Mouse (Mus musculus): ENCODE measurements around the gene Ints12. TPM values are rescaled to one million over a fixed set of nuclear protein-coding genes. Genes with fewer than 3 reads are reported as not detected.

The Ints12 gene
- polyA plus RNA-seq (2016; fragmentation: Nextera tagmentation; extraction: Ambion mirVana): 22.1 and 24.1 TPM in 2 replicates

DNA sequence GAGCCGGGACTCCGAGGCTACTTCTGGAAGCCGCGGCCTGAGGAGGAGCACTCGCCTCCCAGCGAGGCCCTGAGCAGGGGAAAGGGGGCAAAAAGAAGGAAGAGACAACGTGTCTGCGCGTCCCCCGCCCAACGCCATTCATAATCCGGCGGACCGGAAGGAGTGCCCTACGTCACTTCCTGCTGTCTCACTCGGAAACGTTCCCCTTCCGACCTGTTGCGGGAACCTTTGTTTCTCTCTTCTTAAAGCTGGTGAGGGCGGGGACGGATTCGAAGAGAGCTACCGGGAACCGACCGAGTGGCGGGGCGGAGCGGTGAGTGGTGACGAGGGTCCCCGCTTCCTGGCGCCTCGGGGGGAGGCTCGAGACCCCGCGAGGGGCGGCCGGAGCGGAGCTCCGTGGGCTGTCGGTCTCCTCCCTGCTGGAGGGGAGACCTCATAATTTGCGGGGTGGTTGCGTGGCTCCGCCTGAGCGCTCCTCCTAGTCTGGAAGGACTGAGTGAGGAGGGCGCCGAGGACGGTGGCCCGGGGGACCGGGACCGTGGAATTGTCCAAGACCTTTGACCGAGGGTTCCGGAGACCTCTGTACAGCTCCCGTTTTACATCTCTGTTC, at the start of gene Ints12, which contains the start of gene Gstcd:
Gene Ints12, plus strand, starts transcription at position 177 of the 610 bp plus-strand sequence.
Gene Gstcd, minus strand, starts transcription at position 370 of the 610 bp plus-strand sequence.
- H3K9me3 ChIP-seq (replicated peaks): no peaks in the 10 kb centered on the region
- H3K27ac ChIP-seq: peak within 1 kb of the TSS; percentile 99
- peak; percentile 96 for DNase-seq (ENCODE audit: low spot score)
- peak within 1 kb of the TSS; percentile 88 for H3K4me3 ChIP-seq
- peaks cover 18% of the 10 kb centered on the region for H3K4me1 ChIP-seq
- under 1% methylated on average over 53 of the region's 53 CpGs for WGBS
- H3K27me3 ChIP-seq (ENCODE audit: low read depth, poor library complexity, severe bottlenecking): no peaks in the 10 kb centered on the region
- H3K36me3 ChIP-seq: peaks cover 7% of the 10 kb centered on the region

DNA sequence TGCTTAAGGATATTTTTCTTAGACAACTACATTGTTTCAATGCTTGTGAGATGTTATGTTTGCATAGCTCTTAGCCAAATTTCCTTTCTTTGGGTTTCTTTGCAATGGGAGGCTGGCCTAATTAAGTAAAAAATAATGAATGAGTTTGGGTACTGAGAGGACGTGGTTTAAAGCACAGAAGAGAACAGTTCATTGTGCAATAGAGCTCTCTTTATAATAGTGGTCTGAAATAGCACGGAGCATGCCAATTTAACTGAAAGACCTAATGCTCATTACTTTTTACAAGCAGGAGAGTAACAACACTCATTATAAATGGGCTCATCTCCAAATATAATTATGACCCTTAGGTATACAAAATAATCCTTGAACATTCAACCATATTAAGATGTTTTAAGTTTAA, 39.6 kb upstream of the Ints12 start:
- H3K4me3 ChIP-seq: no peak overlapping the region
- peaks cover 34% of the 10 kb centered on the region for H3K36me3 ChIP-seq
- H3K4me1 ChIP-seq: no peaks in the 10 kb centered on the region
- WGBS: 83% methylated on average over 2 of the region's 2 CpGs
- no peak for DNase-seq (ENCODE audit: low spot score)
- no peaks in the 10 kb centered on the region for H3K9me3 ChIP-seq (replicated peaks)
- H3K27me3 ChIP-seq (ENCODE audit: low read depth, poor library complexity, severe bottlenecking): no peaks in the 10 kb centered on the region
- H3K27ac ChIP-seq: no peak overlapping the region

DNA sequence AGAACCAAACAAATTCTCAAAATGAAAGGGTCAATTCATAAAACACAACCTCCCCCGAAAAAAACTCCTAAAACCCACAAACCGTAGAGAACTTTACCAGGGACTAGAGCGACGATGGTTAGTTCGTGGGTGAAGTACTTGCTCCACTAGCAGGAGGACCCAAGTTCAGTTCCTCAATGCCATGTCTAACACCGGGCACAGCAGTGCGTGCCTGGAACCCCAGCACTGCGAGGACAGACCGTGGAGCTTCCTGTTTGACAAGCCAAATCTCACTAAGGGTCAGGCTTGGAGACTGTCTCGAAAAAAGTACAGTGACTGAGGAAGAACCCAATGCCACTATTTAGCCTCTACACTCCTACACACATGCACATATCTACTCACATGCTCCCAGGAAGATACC, 16.1 kb upstream of the Ints12 start:
- Histone ChIP-seq H3K27me3 (ENCODE audit: low read depth, poor library complexity, severe bottlenecking) (no peaks in the 10 kb centered on the region), H3K4me3 (no peak overlapping the region), H3K9me3 (replicated peaks) (no peaks in the 10 kb centered on the region), H3K36me3 (peaks cover 61% of the 10 kb centered on the region), H3K27ac (no peak overlapping the region), H3K4me1 (no peaks in the 10 kb centered on the region)
- WGBS: 94% methylated on average over 10 of the region's 10 CpGs
- no peak for DNase-seq (ENCODE audit: low spot score)

DNA sequence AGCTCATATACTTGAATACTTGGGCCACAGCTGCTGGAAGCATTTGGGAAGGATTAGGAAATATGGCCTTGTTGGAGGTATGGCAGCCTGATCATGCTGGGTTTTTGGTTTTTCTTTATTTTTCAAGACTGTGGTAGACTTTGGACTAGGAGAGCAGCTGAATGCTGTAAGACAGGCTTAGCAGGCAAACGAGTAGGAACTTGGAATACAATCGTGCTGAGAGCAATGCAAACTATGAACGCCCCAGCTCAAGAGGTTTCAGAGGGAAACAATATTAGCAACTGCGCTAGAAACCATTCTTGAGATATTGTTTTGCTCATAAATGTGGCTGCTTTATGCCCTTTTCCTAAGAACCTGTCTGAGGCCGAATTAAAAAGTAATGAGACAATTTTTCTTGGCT, 8.9 kb upstream of the Ints12 start:
- no peak overlapping the region for H3K4me3 ChIP-seq
- 93% methylated on average over 5 of the region's 5 CpGs for WGBS
- no peaks in the 10 kb centered on the region for H3K9me3 ChIP-seq (replicated peaks)
- peaks cover 56% of the 10 kb centered on the region for H3K36me3 ChIP-seq
- no peaks in the 10 kb centered on the region for H3K27me3 ChIP-seq (ENCODE audit: low read depth, poor library complexity, severe bottlenecking)
- H3K4me1 ChIP-seq: no peaks in the 10 kb centered on the region
- no peak for DNase-seq (ENCODE audit: low spot score)
- H3K27ac ChIP-seq: no peak overlapping the region

DNA sequence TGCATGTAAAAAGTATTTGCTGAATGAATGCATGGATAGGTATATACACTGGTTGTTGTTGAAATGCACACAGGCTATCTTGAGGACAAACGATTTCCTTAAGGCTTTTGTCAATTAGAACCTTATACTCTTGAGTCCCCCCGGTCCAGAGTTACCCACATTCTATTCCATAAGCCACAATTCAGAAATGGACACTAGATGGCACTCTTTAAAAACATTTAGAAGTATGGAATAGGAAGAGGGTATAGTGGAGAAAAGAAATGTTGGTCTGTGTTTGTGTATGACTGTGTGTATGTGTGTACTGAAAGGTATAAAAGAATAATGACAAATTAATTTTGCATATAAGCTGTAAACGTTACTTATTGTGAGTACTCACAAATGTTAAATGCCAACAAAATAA, 5.8 kb upstream of the Ints12 start:
- WGBS: 78% methylated on average over 3 of the region's 3 CpGs
- Histone ChIP-seq H3K36me3 (peaks cover 35% of the 10 kb centered on the region), H3K4me1 (peaks cover 6% of the 10 kb centered on the region; the same call in 1 of the 2 replicates), H3K9me3 (replicated peaks) (no peaks in the 10 kb centered on the region), H3K4me3 (no peak overlapping the region), H3K27me3 (ENCODE audit: low read depth, poor library complexity, severe bottlenecking) (no peaks in the 10 kb centered on the region), H3K27ac (no peak overlapping the region)
- no peak for DNase-seq (ENCODE audit: low spot score)

DNA sequence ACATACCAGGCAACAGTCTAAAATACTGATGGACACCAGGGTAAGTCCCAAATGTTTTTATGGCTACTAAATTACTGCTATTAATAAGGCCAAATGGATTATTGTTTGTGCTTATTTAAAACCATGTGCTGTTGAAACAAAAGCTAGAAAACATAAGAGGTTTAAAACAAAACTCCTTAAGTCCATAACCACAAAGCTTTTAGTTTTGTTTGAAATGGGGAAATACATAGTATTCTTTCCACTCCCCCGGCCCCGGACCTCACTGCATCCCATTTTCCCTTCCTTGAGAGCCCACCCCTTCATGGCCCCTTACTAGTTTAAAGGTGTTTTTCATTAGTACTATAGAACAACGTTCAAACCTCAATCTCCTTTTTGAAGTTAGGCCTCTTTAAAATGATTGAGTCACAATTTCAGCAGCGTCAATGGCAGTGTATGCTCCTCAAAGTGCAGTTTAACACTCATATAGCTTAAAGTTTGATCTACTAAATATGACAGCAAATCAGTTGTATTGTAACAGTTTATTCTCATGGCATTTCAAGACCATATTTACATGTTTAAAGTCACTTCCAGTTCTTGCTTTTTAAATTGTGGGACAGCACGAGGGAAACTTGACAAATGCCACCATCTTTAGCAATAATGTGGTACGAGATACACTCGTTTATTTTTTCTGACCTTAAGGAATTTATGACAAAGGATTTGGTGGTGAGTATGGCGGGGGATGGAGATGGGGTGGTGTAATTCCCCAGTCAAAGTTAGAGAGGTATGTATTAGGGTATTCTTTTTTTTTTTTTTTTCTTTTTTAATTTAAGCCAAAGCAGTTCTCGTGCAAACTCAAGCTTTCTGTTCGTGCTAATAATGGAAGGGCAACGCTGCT, 1.2 kb upstream of the Ints12 start:
- H3K9me3 ChIP-seq (replicated peaks): no peaks in the 10 kb centered on the region
- H3K27me3 ChIP-seq (ENCODE audit: low read depth, poor library complexity, severe bottlenecking): no peaks in the 10 kb centered on the region
- H3K4me3 ChIP-seq: peak overlapping the region; percentile 88
- peaks cover 18% of the 10 kb centered on the region for H3K4me1 ChIP-seq
- no peaks in the 10 kb centered on the region for H3K36me3 ChIP-seq
- peak overlapping the region; percentile 99 for H3K27ac ChIP-seq
- 8% methylated on average over 11 of the region's 11 CpGs for WGBS
- peak; percentile 40 for DNase-seq (ENCODE audit: low spot score)

DNA sequence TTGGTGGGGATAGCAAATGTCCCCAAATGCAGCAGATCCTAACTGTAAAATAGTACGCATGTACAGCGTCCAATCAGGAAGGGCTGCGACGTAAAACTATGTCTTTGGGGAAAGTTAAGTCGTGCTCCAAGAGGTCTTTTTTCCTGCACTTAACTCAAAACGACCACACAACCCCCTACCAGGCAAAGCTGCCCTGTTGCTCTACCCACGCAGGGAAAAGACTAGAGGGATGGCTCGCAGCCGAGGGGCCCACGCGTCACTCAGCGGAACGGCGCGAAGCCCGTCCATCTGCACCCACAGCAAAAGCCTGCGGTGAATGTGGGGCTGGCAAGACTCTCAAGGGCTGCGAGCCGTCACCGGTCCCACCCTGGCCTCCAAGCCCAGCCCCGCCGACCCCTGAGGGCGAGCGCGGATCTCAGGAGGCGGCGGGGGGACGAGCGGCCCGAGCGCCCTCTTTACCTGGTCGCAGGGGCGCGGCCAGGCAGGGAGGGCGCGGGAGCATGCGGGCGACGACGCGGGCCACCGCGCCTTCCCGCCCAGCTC, 448 bp upstream of the Ints12 start:
- Histone ChIP-seq H3K27me3 (ENCODE audit: low read depth, poor library complexity, severe bottlenecking) (no peaks in the 10 kb centered on the region), H3K4me1 (peaks cover 18% of the 10 kb centered on the region), H3K27ac (peak overlapping the region; percentile 99), H3K36me3 (0 out of 2 replicates have a peak, but pooled peaks cover 6% of the 10 kb centered on the region), H3K9me3 (replicated peaks) (no peaks in the 10 kb centered on the region), H3K4me3 (peak overlapping the region; percentile 88)
- no peak for DNase-seq (ENCODE audit: low spot score)
- WGBS: under 1% methylated on average over 43 of the region's 44 CpGs

DNA sequence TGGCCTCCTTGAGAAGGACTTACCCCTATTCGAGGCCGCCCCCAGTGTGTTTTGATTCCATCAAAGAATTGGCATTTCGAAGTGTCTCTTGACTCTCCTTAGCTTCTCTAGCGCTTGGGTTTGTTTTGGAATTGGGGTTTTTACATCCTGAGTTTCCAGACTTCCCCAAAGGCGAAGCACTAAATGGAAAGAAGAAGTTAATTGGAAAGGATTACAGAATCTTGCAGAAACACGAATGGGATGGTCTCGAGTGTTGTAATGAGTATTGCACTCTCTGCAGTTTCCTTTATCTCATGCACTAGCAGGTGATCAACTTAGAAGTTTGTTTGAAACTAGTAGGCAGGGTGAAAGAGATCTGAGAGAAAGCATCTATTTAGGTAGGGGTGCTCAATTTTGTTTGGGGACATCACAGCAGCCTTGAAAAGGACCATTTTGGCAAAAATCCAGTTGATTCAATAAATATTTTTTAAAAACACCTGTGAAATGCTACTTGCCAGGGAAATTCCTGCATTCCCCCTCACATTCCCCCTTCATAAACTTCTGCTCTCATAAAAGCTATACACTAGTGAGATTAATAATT, 724 bp downstream of the Ints12 start:
- peaks cover 18% of the 10 kb centered on the region for H3K4me1 ChIP-seq
- no peak for DNase-seq (ENCODE audit: low spot score)
- H3K4me3 ChIP-seq: peak overlapping the region; percentile 88
- peak overlapping the region; percentile 99 for H3K27ac ChIP-seq
- H3K27me3 ChIP-seq (ENCODE audit: low read depth, poor library complexity, severe bottlenecking): no peaks in the 10 kb centered on the region
- WGBS: 1% methylated on average over 7 of the region's 7 CpGs
- H3K9me3 ChIP-seq (replicated peaks): no peaks in the 10 kb centered on the region
- H3K36me3 ChIP-seq: peaks cover 13% of the 10 kb centered on the region

DNA sequence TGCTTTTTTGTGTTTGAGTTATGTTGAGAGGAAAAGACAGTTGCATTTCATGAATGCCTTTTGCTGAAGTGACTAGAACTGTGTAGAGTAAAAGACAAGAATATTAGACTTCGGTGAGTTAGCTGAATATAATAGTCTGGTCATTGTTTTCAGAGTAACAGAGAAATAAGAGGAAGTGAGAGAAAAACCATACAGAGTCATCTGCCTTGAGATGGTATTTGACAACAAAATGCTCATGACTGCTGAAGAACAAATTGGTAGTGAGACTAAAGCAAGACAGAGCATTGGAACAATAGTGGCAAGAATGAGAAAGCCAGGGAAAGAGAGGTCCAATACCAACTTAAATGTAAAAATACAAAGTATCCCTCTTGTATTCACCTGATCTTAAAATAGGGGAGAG, 1.3 kb downstream of the Ints12 start:
- 0 out of 2 replicates have a peak overlapping the region, but pooled peaks have one; percentile 99 for H3K27ac ChIP-seq

DNA sequence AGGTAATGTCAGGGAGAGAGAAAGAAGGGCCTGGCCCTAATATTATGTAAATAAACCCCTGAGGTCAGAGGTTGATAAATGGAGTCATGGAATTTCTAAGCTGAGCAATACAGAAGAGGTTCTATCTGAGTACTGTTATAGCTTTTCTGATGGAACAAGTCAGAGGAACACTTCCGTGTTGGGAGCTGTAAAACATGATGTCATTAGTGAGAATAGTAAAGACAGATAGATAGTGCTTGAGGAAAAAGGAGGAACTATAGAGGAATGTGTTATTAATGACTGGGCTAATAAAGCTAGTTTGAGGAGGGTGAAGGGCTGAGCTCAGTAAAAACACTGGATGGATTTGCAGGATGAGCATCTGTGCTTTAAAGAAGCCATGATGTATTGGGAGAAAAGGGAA, 2.7 kb downstream of the Ints12 start:
- H3K27ac ChIP-seq: no peak overlapping the region
- H3K4me3 ChIP-seq: no peak overlapping the region
- H3K9me3 ChIP-seq (replicated peaks): no peaks in the 10 kb centered on the region
- H3K27me3 ChIP-seq (ENCODE audit: low read depth, poor library complexity, severe bottlenecking): no peaks in the 10 kb centered on the region
- 75% methylated on average over 1 of the region's 1 CpGs for WGBS
- DNase-seq (ENCODE audit: low spot score): no peak
- H3K36me3 ChIP-seq: peaks cover 33% of the 10 kb centered on the region
- H3K4me1 ChIP-seq: peaks cover 18% of the 10 kb centered on the region

More for the DNA sequence above, 1.3 kb downstream of the Ints12 start:
- 93% methylated on average over 1 of the region's 1 CpGs for whole genome bisulfite sequencing
- peaks cover 18% of the 10 kb centered on the region for H3K4me1 ChIP-seq
- no peaks in the 10 kb centered on the region for H3K9me3 ChIP-seq (replicated peaks)
- peak overlapping the region; percentile 88 for H3K4me3 ChIP-seq
- H3K27me3 ChIP-seq (ENCODE audit: low read depth, poor library complexity, severe bottlenecking): no peaks in the 10 kb centered on the region
- no peak for DNase-seq (ENCODE audit: low spot score)
- H3K36me3 ChIP-seq: peaks cover 19% of the 10 kb centered on the region

DNA sequence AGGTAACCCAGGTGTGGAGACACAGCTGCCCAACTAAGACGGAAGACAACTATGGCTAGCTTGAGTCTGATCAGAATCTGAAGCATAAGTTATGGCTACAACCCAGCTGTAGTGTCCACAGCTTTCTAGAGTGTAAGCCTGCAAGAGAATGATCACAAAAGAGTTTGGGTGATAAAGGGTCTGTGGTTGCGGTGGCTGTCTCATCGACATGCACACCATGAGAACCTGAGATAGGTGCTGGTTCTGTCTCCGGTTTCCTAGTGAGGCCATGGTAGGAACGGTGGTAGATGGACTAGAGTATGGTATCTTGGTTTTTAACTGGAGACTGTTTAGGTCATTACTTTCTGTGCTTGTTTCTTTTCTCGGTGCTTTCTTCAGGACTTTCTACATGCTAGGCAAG, 6.3 kb downstream of the Ints12 start:
- Histone ChIP-seq H3K4me1 (peaks cover 7% of the 10 kb centered on the region), H3K36me3 (peaks cover 66% of the 10 kb centered on the region), H3K27ac (no peak overlapping the region), H3K4me3 (no peak overlapping the region), H3K27me3 (ENCODE audit: low read depth, poor library complexity, severe bottlenecking) (no peaks in the 10 kb centered on the region), H3K9me3 (replicated peaks) (no peaks in the 10 kb centered on the region)
- no peak for DNase-seq (ENCODE audit: low spot score)
- 98% methylated on average over 6 of the region's 6 CpGs for WGBS

DNA sequence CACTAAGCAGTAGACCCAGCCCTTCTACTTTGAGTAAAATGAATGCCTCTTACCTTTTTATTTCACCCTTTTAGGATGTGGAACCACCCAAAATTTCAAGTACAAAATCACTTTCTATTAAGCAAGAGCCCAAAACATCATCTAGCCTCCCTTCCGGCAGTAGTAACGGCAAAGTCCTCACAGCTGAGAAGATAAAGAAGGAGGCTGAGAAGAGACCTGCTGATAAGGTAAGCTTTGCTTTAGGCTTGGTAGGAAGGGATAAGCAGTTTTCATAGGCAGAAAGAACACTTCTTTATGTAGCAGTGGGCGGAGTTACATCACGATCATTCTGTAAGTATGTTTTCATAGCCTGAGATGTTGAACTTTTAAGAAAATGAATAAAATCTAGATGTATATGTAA, 6.7 kb downstream of the Ints12 start:
- Histone ChIP-seq H3K27ac (no peak overlapping the region), H3K36me3 (peaks cover 68% of the 10 kb centered on the region), H3K9me3 (replicated peaks) (no peaks in the 10 kb centered on the region), H3K27me3 (ENCODE audit: low read depth, poor library complexity, severe bottlenecking) (no peaks in the 10 kb centered on the region), H3K4me3 (no peak overlapping the region), H3K4me1 (peaks cover 3% of the 10 kb centered on the region; the same call in 1 of the 2 replicates)
- 92% methylated on average over 4 of the region's 4 CpGs for WGBS
- no peak for DNase-seq (ENCODE audit: low spot score)

Data from limb, embryonic 10.5 days (tissue).